ENCODE assay signal across 16 mouse cellular contexts in genomic region chr5:27063871-27064270, GRCm38 (mm10).
"Had no signal": no experiment of that assay in that cellular context is flagged by ENCODE, and none has a peak within 500 bp of the region (broad histone marks: within the 10 kb centered on the region; RNA-seq: fewer than 3 reads in every experiment).

No protein-coding gene starts in this region.

- H3K9me3 ChIP-seq: limb, embryonic 12.5 days; liver, embryonic 13.5 days; lung, embryonic 15.5 days; midbrain, embryonic 13.5 days had no signal

- H3K27ac ChIP-seq: limb, embryonic 12.5 days; liver, embryonic 13.5 days; lung, embryonic 15.5 days; midbrain, embryonic 13.5 days had no signal

- H3K4me3 ChIP-seq: limb, embryonic 12.5 days; liver, embryonic 13.5 days; lung, embryonic 15.5 days; midbrain, embryonic 13.5 days; myocyte had no signal

- H3K9ac ChIP-seq: limb, embryonic 12.5 days; liver, embryonic 13.5 days; liver, postnatal 0 days; lung, embryonic 15.5 days; midbrain, embryonic 13.5 days had no signal

- DNase-seq: layer of hippocampus, adult 9-11 months; layer of hippocampus, postnatal 36 days; liver; liver, embryonic 13.5 days; liver, postnatal 0 days; lung, postnatal 14 days; retina, postnatal 1 day; right cerebral cortex, postnatal 4 days; spleen, adult 18-20 months; thymus, adult 2 months; thymus, postnatal 36 days had no signal

- H3K4me2 ChIP-seq: limb, embryonic 12.5 days; liver, embryonic 13.5 days; lung, embryonic 15.5 days; midbrain, embryonic 13.5 days had no signal

- H3K36me3 ChIP-seq: limb, embryonic 12.5 days; liver, embryonic 13.5 days; lung, embryonic 15.5 days; midbrain, embryonic 13.5 days had no signal

- H3K27me3 ChIP-seq: liver, embryonic 13.5 days; lung, embryonic 15.5 days; midbrain, embryonic 13.5 days had no signal

- H3K4me1 ChIP-seq: limb, embryonic 12.5 days; liver, embryonic 13.5 days; lung, embryonic 15.5 days had no signal

- ATAC-seq: intestine, embryonic 16.5 days; liver, postnatal 0 days; midbrain, embryonic 13.5 days had no signal
